Mouse (Mus musculus) left cerebral cortex, postnatal 36 days (tissue): ENCODE data around the gene Tceanc. TPM values are rescaled to one million over a fixed set of nuclear protein-coding genes. Genes with fewer than 3 reads are reported as not detected.
A peak's percentile ranks its signal among the peaks of the same experiment; 100 is the strongest.

ENCODE experiments used
- DNase-seq, 2 experiments: peaks; one replicate each; pipeline ENCODE4 v3.0.0; 2021 to 2022; ENCODE audit warnings: low spot score in 2 of 2, mixed read lengths in 1 of 2
- intact Hi-C: fragments of 180-260 bp; cut with DNase I; formaldehyde crosslinking; loops from one replicate; pipeline ENCODE4 v1.15.1; 2025
- total RNA-seq, 2 experiments: library from RNA; stranded (reverse); gene quantifications; 2 replicates each; pipeline ENCODE4 v1.2.3; 2021

Tceanc gene
- total RNA-seq, 2 experiments from 2014 or later = 1.7 to 2.2 TPM

DNA sequence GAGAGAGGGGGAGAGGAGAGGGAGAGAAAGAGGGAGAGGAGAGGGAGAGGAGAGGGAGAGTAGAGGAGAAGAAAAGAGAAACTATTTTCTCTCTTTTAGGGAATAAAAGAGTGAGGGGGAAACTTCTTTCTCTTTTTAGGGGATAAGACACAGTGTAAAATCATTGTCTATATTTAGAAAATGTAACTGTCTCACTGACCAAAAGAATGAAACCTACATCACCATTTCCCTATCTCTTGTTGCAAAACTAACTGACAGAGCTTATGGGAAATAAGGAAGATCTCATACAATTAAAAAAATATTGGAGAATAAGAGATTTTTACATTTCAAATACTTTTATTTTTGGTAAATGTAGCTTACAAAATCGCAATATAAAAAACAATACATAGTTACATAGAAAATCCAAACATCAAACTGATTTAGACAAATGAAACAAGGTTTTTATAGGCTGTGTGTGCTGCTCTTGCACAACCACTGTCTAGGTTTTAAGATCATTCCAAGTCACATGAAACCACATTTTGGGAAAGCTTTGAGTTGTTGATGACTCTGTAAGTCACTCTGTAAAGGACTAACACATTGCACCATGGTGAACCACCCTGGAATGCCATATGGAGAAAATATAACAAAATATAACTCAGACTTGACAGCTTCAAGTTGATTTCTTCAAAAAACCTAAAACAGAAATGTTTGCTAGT, 18.7 kb downstream of the Tceanc start:
- DNase-seq = no peak
- intact Hi-C loops = no loop called here

DNA sequence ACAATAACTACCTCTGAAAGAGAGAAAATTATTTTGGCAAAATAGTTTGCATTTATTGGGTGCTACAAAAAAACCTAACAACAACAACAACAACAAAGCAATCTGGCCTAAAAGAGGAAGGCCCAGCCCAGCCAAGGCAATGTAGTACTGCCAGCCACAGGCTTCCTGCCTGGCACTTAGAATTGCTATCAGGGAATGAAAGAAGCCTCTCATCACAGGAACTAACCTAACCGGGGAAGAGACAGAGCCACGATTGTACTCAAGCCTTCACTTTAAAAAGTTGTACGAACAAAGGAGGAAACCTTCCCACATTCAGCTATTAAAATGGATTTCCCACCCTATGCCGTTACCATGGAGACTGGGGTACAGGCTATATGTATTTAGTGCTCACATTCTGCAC, 20.6 kb downstream of the Tceanc start:
- DNase-seq = no peak

DNA sequence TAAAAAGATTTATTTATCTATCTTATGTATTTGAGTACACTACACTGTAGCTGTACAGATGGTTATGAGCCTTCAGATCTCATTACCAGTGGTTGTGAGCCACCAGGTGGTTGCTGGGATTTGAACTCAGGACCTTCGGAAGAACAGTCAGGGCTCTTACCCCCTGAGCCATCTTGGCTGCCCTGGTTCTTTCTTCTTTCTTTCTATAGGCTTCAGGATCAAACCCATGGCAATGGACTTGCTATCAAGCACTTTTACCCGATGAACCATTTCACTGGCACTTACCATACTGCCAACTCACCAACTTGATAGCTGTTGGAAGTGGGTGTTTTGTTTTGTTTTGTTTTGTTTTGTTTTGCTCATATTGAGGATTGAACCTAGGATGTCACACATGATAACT, 23.3 kb downstream of the Tceanc start:
- intact Hi-C loops = no loop called here
- no peak for DNase-seq

More for the DNA sequence above, 20.6 kb downstream of the Tceanc start:
- intact Hi-C loops = no loop called here

DNA sequence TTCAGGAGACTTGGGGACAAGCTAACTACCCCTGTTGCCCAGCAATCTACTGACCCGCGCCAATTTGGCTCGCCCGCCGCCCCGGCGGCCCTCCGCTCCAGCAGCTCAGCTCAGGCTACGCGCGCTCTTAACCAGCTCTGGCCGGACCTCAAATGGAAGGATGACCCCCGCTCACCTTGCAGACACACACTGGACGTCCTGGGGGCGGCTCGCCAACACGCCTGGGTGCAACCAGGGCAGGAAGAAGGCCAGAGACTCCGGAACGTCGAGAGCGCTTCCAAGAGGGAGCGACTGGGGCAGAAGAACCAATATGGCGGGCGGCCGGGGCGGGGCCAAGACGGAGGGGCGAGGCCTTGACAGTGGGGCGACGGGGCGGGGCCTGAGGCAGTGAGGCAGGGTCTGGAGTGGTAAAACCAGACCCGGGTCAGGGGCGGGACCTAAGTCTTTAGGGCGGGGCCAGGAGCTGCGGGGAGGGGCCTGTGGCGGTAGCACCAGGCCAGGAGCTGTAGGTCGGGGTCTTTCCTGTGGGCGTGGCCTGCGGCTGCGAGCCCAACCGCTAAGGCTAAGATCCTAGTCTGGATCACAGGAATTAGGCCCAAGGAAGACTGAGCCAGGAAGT, 38.9 kb downstream of the Tceanc start, which contains the start of gene Rab9:
TSS of gene Rab9 (minus strand) at position 503 of the 619 bp plus-strand sequence.
- intact Hi-C loops = loop anchor here (1.0 kb wide), 1 partner anchor 31 kb away; no protein-coding TSS in a partner anchor
- DNase-seq = peak; percentile 81 to 86

DNA sequence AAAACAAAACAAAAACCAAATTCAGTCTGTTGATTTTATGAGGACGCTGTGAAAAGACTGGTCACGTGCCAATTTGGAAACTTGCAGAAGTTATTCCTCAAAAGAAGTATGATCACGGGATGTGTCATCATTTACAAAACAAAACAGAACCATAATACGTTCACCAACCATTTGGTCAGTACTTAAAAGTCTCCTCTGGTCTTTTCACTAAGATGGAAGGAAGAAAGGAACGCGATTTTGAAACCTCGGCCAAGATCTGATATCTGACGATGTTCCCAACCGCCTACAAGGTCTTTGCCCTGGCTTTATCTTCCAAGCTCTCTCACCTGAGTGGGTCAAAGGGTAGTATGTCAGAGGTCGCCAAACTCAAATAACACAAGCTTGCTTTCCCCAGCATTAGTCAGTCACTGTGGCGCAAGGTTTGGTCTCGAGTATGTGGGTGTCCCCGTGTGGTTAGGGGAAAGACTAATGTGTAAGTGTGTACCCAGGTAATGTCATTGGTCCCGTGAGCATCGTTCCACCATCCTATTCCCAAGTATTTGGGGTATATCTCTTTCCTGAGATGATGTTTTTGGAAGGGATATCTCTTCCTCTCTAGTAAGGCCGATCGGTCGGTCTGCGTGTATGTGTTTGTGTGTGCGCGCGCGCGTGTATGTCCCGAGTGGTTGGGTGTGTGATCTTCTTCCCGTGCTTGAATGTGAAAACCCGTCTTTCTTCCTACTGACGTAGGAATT, 39.6 kb downstream of the Tceanc start:
- DNase-seq = peak in 1 of 2 experiments; percentile 7
- intact Hi-C loops = loop anchor here (1.0 kb wide), 1 partner anchor 32 kb away; no protein-coding TSS in a partner anchor

DNA sequence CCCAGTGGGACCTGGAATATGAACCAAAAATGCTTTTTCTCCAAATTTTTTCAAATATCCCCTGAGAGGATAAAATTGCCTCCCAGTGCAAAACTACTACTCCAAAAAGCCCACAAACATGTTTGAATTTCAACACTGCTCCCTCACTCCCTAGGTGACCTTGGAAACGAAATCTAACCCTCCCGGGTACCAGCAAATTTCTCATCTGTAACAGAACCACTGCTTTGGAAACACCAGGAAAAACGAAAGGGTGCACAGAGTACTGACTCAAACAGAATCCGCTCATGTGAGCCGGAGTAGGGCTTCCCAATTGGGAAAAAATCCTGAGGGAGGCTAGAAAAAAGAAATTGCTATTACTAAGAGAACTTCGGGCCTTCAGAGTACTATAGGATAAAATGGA, 41.0 kb downstream of the Tceanc start:
- DNase-seq = no peak

DNA sequence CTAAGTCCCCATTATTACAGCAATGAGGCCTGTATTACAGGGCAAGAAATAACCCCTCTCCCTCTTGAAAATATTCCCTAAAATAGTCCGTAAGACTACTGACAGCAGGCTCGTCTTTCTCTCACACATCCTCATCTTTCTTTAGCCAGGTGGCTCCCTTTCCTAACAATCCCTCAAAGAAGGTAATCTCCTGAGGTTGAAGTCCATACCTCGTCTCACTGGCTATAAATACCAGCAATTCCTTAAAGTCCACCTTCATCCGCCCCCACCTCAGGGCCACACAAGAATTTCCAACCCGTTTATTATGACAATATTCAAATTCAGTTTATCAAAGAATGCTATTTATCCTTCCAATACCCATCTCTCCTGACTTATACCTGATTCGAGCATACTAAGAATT, 45.8 kb downstream of the Tceanc start:
- intact Hi-C loops = no loop called here
- DNase-seq = no peak

More for the DNA sequence above, 41.0 kb downstream of the Tceanc start:
- intact Hi-C loops = no loop called here

DNA sequence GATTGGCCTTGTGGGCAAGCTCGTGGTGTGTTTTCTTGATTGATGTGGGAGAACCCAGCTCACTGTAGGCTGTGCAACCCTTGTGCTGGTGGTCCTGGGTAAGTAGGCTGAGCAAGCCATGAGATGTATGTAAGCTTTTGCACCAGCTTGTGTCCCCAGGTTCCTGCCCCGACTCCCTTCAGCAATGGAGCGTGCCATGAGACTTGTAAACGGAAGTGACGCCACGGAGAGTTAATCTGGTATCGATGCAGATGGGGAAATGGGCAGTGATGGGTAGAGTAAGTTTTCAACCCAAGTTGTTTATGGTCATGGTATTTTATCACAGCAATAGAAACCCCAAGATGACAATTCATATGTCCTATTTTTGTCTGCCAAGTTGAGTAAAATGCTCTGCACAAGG, 50.0 kb downstream of the Tceanc start:
- intact Hi-C loops = no loop called here
- DNase-seq = no peak

DNA sequence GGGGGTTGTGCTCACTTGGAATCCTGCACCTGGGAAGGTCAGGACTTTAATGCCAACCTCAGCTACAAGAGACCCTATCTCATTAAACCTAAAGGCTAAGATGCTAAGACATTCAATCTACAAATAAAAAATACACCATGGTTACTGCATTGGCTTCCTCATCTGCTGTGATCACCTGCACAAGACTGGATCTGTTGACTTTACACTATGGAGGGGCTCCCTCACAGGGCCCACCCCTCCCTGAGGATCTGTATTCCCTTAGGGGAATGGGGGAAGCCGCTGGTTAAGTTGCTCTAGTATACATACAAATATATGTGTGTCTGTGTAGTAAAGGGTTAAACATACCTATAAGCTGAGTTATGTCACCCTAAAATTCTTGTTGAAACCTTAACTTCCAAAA, 62.8 kb downstream of the Tceanc start:
- intact Hi-C loops = no loop called here
- no peak for DNase-seq

DNA sequence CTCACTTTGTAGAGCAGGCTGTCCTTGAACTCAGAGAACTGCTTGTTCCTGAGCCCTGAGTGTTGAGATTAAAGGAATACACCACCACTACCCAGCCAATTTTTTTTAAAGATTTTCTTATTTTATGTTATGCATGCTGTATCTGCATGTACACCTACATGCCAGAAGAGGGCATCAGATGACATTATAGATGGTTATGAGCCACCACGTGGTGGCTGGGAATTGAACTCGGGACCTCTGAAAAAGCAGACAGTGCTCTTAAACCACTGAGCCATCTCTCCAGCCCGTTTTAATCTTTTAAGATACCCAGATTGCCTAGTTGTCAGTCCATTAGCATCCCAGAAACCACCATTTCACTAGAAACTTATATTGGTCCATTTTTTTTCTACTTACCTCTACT, 64.0 kb downstream of the Tceanc start:
- no peak for DNase-seq
- intact Hi-C loops = no loop called here

DNA sequence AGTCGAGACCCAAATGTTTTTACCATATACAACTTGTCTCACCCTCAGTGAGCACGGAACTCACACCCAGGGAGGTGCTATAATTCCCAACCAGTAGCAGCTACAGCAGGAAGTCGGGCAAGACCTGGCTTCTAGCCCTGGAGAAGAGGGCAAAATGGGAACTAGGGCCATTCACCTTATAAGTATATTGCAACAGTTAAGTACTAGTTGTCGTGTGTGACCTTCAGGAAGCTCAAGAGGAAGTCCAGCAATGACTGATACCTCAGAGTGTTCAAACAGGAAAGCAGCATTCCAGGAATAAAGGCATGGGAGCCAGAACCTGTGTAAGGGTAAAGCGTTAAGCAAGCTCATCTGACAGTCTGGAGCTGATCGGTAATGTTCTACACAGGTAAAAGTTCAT, 64.8 kb downstream of the Tceanc start:
- intact Hi-C loops = no loop called here
- no peak for DNase-seq

Other genes starting within 250 kb of the Tceanc start
- 10 to 100 TPM; 45.6 to 51.6 TPM for gene Trappc2, start 78.0 kb downstream of the Tceanc start, total RNA-seq
- gene Ofd1, start 77.9 kb downstream of the Tceanc start, total RNA-seq = 1 to 10 TPM; 4.6 to 5.6 TPM
- 10 to 100 TPM; 31.5 to 37.0 TPM for gene Rab9, start 38.7 kb downstream of the Tceanc start, total RNA-seq
- gene Egfl6, start 67.2 kb upstream of the Tceanc start, total RNA-seq = 1 to 10 TPM; 2.5 to 2.8 TPM